Mouse (Mus musculus): Measurements from ENCODE around the gene Pkhd1.
A peak's percentile ranks its signal among the peaks of the same experiment; 100 is the strongest.

DNA sequence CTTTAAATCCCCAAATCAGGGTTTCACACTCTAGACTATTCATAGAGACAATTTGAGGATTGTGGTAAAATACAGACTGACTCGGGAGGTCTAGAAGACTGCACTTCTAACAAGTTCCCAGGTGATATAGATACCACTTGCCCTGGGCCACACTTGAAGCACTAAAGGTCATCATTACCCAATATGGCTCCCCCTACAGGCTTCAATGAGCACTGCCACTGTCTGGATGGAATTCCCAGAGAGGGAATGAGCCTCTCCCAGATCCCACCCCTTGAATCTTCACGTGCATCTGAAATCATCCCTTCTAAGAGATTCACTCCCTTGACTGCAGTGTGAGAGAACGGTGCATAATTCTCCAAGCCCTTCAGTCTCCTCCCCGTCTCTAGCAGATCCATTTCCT is 73.3 kb downstream of the Pkhd1 start:
- peak; percentile 83 for TF ChIP-seq CTCF (conservative IDR thresholded peaks at IDR 0.05; ENCODE audit: low read length)
- TF ChIP-seq POU5F1 (IDR thresholded peaks at IDR 0.05; ENCODE audit: borderline replicate concordance, low read length) = no peak
